Mouse (Mus musculus): Measurements from ENCODE around the gene Mrgpra1. TPM values are rescaled to one million over a fixed set of nuclear protein-coding genes. Genes with fewer than 3 reads are reported as not detected.
"Not testable (repeated sequence)": the region's sequence is repeated elsewhere in the genome, so short reads cannot be mapped to it uniquely, and the experiment has no call there.

Mrgpra1 gene
- polyA plus RNA-seq, 1 experiment from 2014 or later, result not detected

- not testable (repeated sequence) for H3K27me3 ChIP-seq (ENCODE audit: control insufficient read depth, insufficient read depth, low read length); H3K9me3 ChIP-seq (ENCODE audit: control insufficient read depth, low read length); H3K27ac ChIP-seq (ENCODE audit: low read depth, low read length); H3K9ac ChIP-seq (ENCODE audit: low read length); DNase-seq (ENCODE audit: low spot score, missing footprints); ATAC-seq (ENCODE audit: low FRiP score); H3K4me2 ChIP-seq; H3K36me3 ChIP-seq (ENCODE audit: control insufficient read depth, insufficient read depth, low read length); H3K4me3 ChIP-seq (ENCODE audit: low read depth, low read length); H3K4me1 ChIP-seq (ENCODE audit: control insufficient read depth, insufficient read depth, low read length)
- 78% methylated on average over 5 of the region's 6 CpGs for WGBS
These were observed 49.4 kb downstream of the Mrgpra1 start for GRCm38 (mm10) chr7:47304661-47305060.

- H3K4me1 ChIP-seq (ENCODE audit: control insufficient read depth, insufficient read depth, low read length); H3K27me3 ChIP-seq (ENCODE audit: control insufficient read depth, insufficient read depth, low read length); H3K4me3 ChIP-seq (ENCODE audit: low read depth, low read length); DNase-seq (ENCODE audit: low spot score, missing footprints); H3K9me3 ChIP-seq (ENCODE audit: control insufficient read depth, low read length); H3K36me3 ChIP-seq (ENCODE audit: control insufficient read depth, insufficient read depth, low read length); H3K4me2 ChIP-seq; H3K9ac ChIP-seq (ENCODE audit: low read length); ATAC-seq (ENCODE audit: low FRiP score); H3K27ac ChIP-seq (ENCODE audit: low read depth, low read length): not testable (repeated sequence)
These were observed 54.4 kb downstream of the Mrgpra1 start for GRCm38 (mm10) chr7:47299612-47300011.

Other genes with a start within 250 kb of the Mrgpra1 start
- 17.5 and 18.5 TPM in 2 replicates for gene Ptpn5, start 220.6 kb downstream of the Mrgpra1 start, polyA plus RNA-seq (2014; fragmentation: Nextera tagmentation; extraction: Ambion mirVana)
- gene Mrgpra6, start 149.3 kb downstream of the Mrgpra1 start, polyA plus RNA-seq (2014; fragmentation: Nextera tagmentation; extraction: Ambion mirVana), result not detected in 2 replicates
- gene Mrgpra9, start 101.4 kb downstream of the Mrgpra1 start, polyA plus RNA-seq (2014; fragmentation: Nextera tagmentation; extraction: Ambion mirVana), result not detected in 2 replicates
- not detected in 2 replicates for gene Mrgpra2a, start 97.9 kb upstream of the Mrgpra1 start, polyA plus RNA-seq (2014; fragmentation: Nextera tagmentation; extraction: Ambion mirVana)
- gene Mrgpra2b, start 174.6 kb upstream of the Mrgpra1 start, polyA plus RNA-seq (2014; fragmentation: Nextera tagmentation; extraction: Ambion mirVana), result 0.29 TPM in 1 of 2 replicates, not detected in the other
- gene Mrgpra3, start 247.1 kb upstream of the Mrgpra1 start, polyA plus RNA-seq (2014; fragmentation: Nextera tagmentation; extraction: Ambion mirVana), result not detected in 2 replicates